Mouse (Mus musculus) liver, embryonic 14.5 days (tissue): Measurements from ENCODE around the gene Vav2. TPM values are rescaled to one million over a fixed set of nuclear protein-coding genes. Genes with fewer than 3 reads are reported as not detected.

Source experiments
- ATAC-seq: fragments of 200-750 bp; cut with Nextera tagmentation; 2 replicates; pipeline ENCODE4 v1.8.0; 2017; ENCODE audit warnings: moderate number of reproducible peaks, mild to moderate bottlenecking, moderate library complexity; ENCODE audit not compliant: insufficient read depth
- DNase-seq, 3 experiments: peaks; one replicate each; pipeline ENCODE4 v3.0.0-alpha.2; 2012 to 2013; ENCODE audit warnings: low read depth in 3 of 3, low spot score in 3 of 3
- H3K27ac ChIP-seq: fragments of 300-500 bp; sonication (generic); 2 replicates; pipeline ENCODE4 v1.5.1; 2014; ENCODE audit warnings: moderate library complexity, mild to moderate bottlenecking, control low read depth, inconsistent platforms
- H3K27me3 ChIP-seq: fragments of 300-500 bp; sonication (generic); 2 replicates; pipeline ENCODE4 v1.6.1; 2014; ENCODE audit warnings: mild to moderate bottlenecking, low read length, moderate library complexity; ENCODE audit not compliant: control insufficient read depth, insufficient read depth
- H3K36me3 ChIP-seq: fragments of 300-500 bp; sonication (generic); replicated peaks from 2 replicates; pipeline ENCODE4 v1.6.1; 2014; ENCODE audit warnings: low read depth; ENCODE audit not compliant: control insufficient read depth, insufficient read depth
- H3K4me1 ChIP-seq, 2 experiments: fragments of 200-500 bp in 1 of 2; fragments of 300-500 bp in 1 of 2; sonication (generic) in 1 of 2; replicated peaks; 2 replicates each; pipeline ENCODE4 v1.6.1; 2012 to 2014; ENCODE audit warnings: antibody characterized with exemption in 1 of 2, inconsistent platforms in 1 of 2, low read length in 1 of 2; ENCODE audit not compliant: control insufficient read depth in 2 of 2, insufficient read depth in 2 of 2
- H3K4me2 ChIP-seq: fragments of 300-500 bp; sonication (generic); 2 replicates; pipeline ENCODE4 v1.6.1; 2014; ENCODE audit warnings: low read depth, mild to moderate bottlenecking, control low read depth, moderate library complexity
- H3K4me3 ChIP-seq, 2 experiments: fragments of 200-500 bp in 1 of 2; fragments of 300-500 bp in 1 of 2; sonication (generic) in 1 of 2; 2 replicates each; pipeline ENCODE4 v1.5.1; 2012 to 2014; ENCODE audit warnings: low read depth in 2 of 2, low read length in 2 of 2, mild to moderate bottlenecking in 2 of 2, control low read depth in 1 of 2, inconsistent platforms in 1 of 2, moderate library complexity in 1 of 2; ENCODE audit not compliant: insufficient read depth in 1 of 2
- H3K9ac ChIP-seq: fragments of 300-500 bp; sonication (generic); replicated peaks from 2 replicates; pipeline ENCODE4 v1.6.1; 2014; ENCODE audit warnings: mild to moderate bottlenecking, control low read depth, moderate library complexity
- H3K9me3 ChIP-seq: fragments of 300-500 bp; sonication (generic); 2 replicates; pipeline ENCODE4 v1.6.1; 2016; ENCODE audit warnings: low read length, mixed read lengths; ENCODE audit not compliant: control insufficient read depth
- CTCF ChIP-seq: IDR thresholded peaks from 2 replicates; pipeline ENCODE4 v1.5.1; 2016; ENCODE audit warnings: antibody characterized with exemption, low read depth, control low read depth
- EP300 ChIP-seq: IDR thresholded peaks from 2 replicates; pipeline ENCODE4 v1.6.1; 2016; ENCODE audit warnings: antibody characterized with exemption, low read depth
- WGBS: fragments of 180-500 bp; shearing (Covaris S2); extraction: QIAGEN DNeasy Blood & Tissue Kit; methylation state at CpG from one replicate; pipeline ENCODE4 v1.1.7; 2014; ENCODE audit not compliant: insufficient replicate concordance; 5-methylcytosine and 5-hydroxymethylcytosine counted together
- polyA plus RNA-seq, 2 experiments: library from polyadenylated mRNA; depleted of rRNA in 1 of 2; stranded (reverse) in 1 of 2; unstranded in 1 of 2; fragments of >200 nt; fragmentation: Nextera tagmentation in 1 of 2; extraction: Ambion mirVana in 1 of 2; gene quantifications; 2 replicates each; pipeline versions ENCODE4 v1.2.1 to v1.2.3; 2012 to 2014

The Vav2 gene
- polyA plus RNA-seq, 2 experiments, result 2.8 to 5.8 TPM

DNA sequence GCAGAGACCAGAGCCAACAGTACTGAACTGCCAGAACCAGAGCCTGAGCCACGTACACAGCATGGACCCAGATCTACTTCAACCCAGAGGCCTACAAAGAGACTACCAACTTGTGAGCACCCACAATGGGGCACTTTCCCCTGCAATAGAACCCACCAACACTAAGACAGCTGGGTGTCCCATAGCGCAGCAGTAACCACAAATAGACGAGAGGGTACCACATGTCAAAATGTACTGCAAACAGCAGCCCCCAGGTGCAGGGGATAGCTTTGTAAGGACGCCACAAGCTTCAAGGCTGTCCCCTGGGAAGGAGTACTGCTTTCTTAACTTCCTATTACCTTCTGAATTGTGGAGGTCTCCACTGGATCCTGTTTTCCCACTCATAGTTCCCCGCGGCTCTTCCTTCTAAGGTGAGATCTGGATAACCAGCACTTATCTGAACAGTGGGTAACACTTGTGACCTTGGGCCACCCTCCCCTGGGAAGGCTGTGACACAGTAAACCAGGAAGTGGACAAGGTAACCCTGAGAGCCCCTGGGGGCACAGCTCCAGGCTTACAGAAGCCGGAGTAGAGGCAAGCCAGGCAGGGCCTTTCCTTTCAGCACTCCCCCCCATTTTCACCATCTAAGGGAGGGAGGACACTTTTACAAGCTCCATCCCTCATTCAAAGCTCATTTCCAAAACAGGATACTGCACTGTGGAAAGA is 46.4 kb upstream of the Vav2 start:
- no peak for ATAC-seq
- Histone ChIP-seq H3K27me3 (no peaks in the 10 kb centered on the region), H3K4me1 (peaks cover 44 to 67% of the 10 kb centered on the region in 2 experiments), H3K27ac (no peak overlapping the region), H3K9me3 (no peaks in the 10 kb centered on the region), H3K4me2 (peak overlapping the region; percentile 73), H3K9ac (no peak overlapping the region; the same call in 1 of the 2 replicates), H3K36me3 (no peaks in the 10 kb centered on the region), H3K4me3 (peak overlapping the region; percentile 3 to 84; a peak in 2 of 4 replicates)
- TF ChIP-seq EP300 (no peak), CTCF (no peak)
- no peak for DNase-seq
- WGBS, result 56% methylated on average over 7 of the region's 7 CpGs

DNA sequence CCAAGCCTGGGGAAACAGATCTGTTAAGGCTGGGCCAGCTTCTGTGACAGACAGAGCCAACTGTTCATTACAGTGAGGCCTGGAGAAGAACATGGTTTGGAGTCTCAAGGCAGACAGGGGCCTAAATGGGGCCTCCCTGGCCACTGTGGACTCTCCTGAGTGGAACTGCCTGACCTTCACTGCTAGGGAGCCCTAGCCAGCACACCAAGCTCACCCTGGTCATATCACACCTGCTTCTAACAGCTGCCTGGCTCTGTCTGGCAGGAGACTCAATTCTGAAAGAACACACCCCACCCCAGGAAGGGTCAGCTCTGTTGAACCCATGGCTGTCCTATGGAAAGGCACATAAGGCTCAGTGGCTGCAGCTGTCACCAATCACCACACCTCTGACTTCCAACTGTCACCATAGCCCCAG is 44.3 kb upstream of the Vav2 start:
- ATAC-seq (no peak), DNase-seq (no peak)
- Histone ChIP-seq H3K9ac (peak overlapping the region; percentile 31), H3K4me3 (no peak overlapping the region), H3K27ac (peak overlapping the region; percentile 79), H3K4me1 (peaks cover 44 to 58% of the 10 kb centered on the region in 2 experiments), H3K9me3 (no peaks in the 10 kb centered on the region), H3K36me3 (no peaks in the 10 kb centered on the region; the same call in 1 of the 2 replicates), H3K4me2 (peak overlapping the region; percentile 40), H3K27me3 (no peaks in the 10 kb centered on the region)
- TF ChIP-seq EP300 (no peak), CTCF (no peak)

DNA sequence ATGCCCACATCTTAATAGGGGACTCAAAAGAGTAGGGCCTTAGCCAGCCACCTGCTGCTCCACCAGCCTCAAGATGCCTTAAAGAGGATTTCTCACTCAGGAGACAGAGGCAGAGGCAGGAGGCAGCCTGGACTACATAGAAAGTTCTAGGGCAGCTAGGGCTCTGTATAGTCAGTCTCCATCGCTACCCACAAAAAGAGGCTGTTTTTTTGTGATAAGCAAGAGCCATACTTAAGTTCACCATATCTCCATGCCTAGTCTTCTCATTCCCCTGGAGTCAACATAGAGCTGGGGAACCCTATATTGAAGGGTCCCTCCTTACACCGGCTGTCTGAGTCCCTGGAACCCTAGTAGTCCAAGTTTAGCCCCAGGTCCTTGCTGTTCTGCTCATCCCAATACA is 43.7 kb upstream of the Vav2 start:
- H3K4me1 ChIP-seq, result peaks cover 44 to 58% of the 10 kb centered on the region in 2 experiments
- 19% methylated on average over 2 of the region's 2 CpGs for WGBS
- no peaks in the 10 kb centered on the region for H3K27me3 ChIP-seq
- H3K4me2 ChIP-seq, result peak overlapping the region; percentile 40
- H3K9me3 ChIP-seq, result no peaks in the 10 kb centered on the region
- H3K27ac ChIP-seq, result peak overlapping the region; percentile 79
- peak; percentile 51 to 55 (median 52) for DNase-seq
- H3K4me3 ChIP-seq, result no peak overlapping the region
- TF ChIP-seq EP300 (peak; percentile 56), CTCF (no peak)
- peak overlapping the region; percentile 31 for H3K9ac ChIP-seq
- peak; percentile 64 for ATAC-seq
- H3K36me3 ChIP-seq, result no peaks in the 10 kb centered on the region; the same call in 1 of the 2 replicates

DNA sequence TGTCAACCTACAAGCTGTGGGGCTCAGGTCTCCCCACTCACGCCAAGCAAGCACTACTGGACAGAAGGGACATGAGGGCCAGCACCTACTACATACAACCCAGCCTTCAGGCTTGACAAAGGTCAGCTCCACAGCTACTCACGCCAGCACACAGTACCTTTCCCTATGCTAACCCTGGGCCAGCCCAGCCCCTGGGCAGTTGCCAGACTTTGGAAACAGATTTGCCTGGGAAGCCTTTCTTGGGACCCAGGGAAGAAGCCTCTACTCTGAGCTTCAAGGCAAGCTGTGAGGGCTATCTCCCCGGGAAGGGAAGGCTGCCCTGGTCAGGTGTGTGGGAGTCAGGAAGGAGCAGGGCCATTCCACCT is 43.1 kb upstream of the Vav2 start:
- WGBS, result 38% methylated on average over 3 of the region's 3 CpGs
- peak overlapping the region; percentile 0 for H3K9ac ChIP-seq
- TF ChIP-seq CTCF (no peak), EP300 (no peak)
- no peak for DNase-seq
- H3K36me3 ChIP-seq, result no peaks in the 10 kb centered on the region; the same call in 1 of the 2 replicates
- H3K27ac ChIP-seq, result peak overlapping the region; percentile 33
- H3K4me1 ChIP-seq, result peaks cover 44 to 58% of the 10 kb centered on the region in 2 experiments
- peak overlapping the region; percentile 40 for H3K4me2 ChIP-seq
- ATAC-seq, result no peak
- H3K27me3 ChIP-seq, result no peaks in the 10 kb centered on the region
- H3K9me3 ChIP-seq, result no peaks in the 10 kb centered on the region
- H3K4me3 ChIP-seq, result no peak overlapping the region

DNA sequence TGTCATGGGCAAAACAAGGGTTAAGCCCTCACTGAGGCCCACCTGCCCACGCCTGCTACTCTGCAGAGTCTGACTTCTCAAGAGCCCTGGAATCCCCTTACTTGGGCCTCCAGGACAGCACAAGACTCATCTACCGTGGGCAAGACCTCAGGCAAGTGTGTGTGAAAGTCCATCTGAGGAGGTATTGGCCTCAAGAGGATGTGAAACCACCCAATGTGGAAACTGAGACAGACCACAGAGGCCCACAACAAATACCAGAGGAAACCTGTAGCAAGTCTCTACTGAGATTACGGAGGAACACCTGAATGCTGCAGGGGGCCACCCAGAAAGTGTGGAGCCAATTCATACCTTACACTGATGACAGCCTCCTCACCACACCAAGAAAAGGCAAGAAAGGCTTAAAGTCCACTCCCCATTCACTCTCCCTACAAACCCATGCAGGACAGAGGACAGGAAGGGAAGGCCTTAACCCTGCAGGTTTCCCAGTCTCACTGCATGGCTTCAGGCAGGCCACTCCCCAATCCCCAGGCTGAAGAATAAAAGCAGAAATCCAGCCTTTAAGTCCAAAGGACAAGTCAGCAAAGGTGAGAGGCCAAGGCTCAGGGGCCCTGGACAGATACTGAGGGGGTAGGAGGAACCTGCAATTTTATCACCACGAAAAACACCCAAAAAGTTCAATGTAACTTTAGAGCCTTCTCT is 42.6 kb upstream of the Vav2 start:
- Histone ChIP-seq H3K4me1 (peaks cover 44 to 58% of the 10 kb centered on the region in 2 experiments), H3K9ac (peak overlapping the region; percentile 0), H3K4me2 (peak overlapping the region; percentile 40), H3K4me3 (no peak overlapping the region), H3K36me3 (no peaks in the 10 kb centered on the region; the same call in 1 of the 2 replicates), H3K27ac (no peak overlapping the region), H3K9me3 (no peaks in the 10 kb centered on the region), H3K27me3 (no peaks in the 10 kb centered on the region)
- DNase-seq, result no peak
- ATAC-seq, result no peak
- no peak for TF ChIP-seq CTCF
- no peak for TF ChIP-seq EP300
- WGBS, result 45% methylated on average over 4 of the region's 4 CpGs
